Mouse (Mus musculus): ENCODE measurements around the gene Arhgap17.

Gene Arhgap17

GRCm38 (mm10) chr7:123341896-123342295 lies 27.8 kb downstream of the Arhgap17 start:
- DNase-seq (ENCODE audit: low spot score): no peak

GRCm38 (mm10) chr7:123338351-123338750 lies 31.4 kb downstream of the Arhgap17 start:
- DNase-seq (ENCODE audit: low spot score): no peak

GRCm38 (mm10) chr7:123336322-123336721 lies 33.4 kb downstream of the Arhgap17 start:
- DNase-seq (ENCODE audit: low spot score): peak; percentile 35

- no peak for DNase-seq (ENCODE audit: low spot score)
Observed at GRCm38 (mm10) chr7:123330506-123330905, 39.2 kb downstream of the Arhgap17 start.

- DNase-seq (ENCODE audit: low spot score): no peak
Observed at GRCm38 (mm10) chr7:123327909-123328308, 41.8 kb downstream of the Arhgap17 start.

- DNase-seq (ENCODE audit: low spot score): no peak
Observed at GRCm38 (mm10) chr7:123326901-123327300, 42.8 kb downstream of the Arhgap17 start.

GRCm38 (mm10) chr7:123326062-123326461 lies 43.7 kb downstream of the Arhgap17 start:
- no peak for DNase-seq (ENCODE audit: low spot score)

- no peak for DNase-seq (ENCODE audit: low spot score)
Observed at GRCm38 (mm10) chr7:123324105-123324504, 45.6 kb downstream of the Arhgap17 start.

GRCm38 (mm10) chr7:123323388-123323787 lies 46.3 kb downstream of the Arhgap17 start:
- no peak for DNase-seq (ENCODE audit: low spot score)

- DNase-seq (ENCODE audit: low spot score): no peak
Observed at GRCm38 (mm10) chr7:123322452-123323121, 47.1 kb downstream of the Arhgap17 start.

GRCm38 (mm10) chr7:123312738-123313137 lies 57.0 kb downstream of the Arhgap17 start:
- DNase-seq (ENCODE audit: low spot score): no peak

- DNase-seq (ENCODE audit: low spot score): no peak
Observed at GRCm38 (mm10) chr7:123311836-123312235, 57.9 kb downstream of the Arhgap17 start.

- DNase-seq (ENCODE audit: low spot score): no peak
Observed at GRCm38 (mm10) chr7:123307887-123308558, 61.7 kb downstream of the Arhgap17 start.

GRCm38 (mm10) chr7:123307236-123307635 lies 62.5 kb downstream of the Arhgap17 start:
- DNase-seq (ENCODE audit: low spot score): no peak

- no peak for DNase-seq (ENCODE audit: low spot score)
Observed at GRCm38 (mm10) chr7:123305397-123305796, 64.3 kb downstream of the Arhgap17 start.

- no peak for DNase-seq (ENCODE audit: low spot score)
Observed at GRCm38 (mm10) chr7:123300258-123300657, 69.5 kb downstream of the Arhgap17 start.

- DNase-seq (ENCODE audit: low spot score): no peak
Observed at GRCm38 (mm10) chr7:123298225-123298624, 71.5 kb downstream of the Arhgap17 start.

GRCm38 (mm10) chr7:123296097-123296496 lies 73.6 kb downstream of the Arhgap17 start:
- no peak for DNase-seq (ENCODE audit: low spot score)

- DNase-seq (ENCODE audit: low spot score): no peak
Observed at GRCm38 (mm10) chr7:123295423-123295822, 74.3 kb downstream of the Arhgap17 start.

- DNase-seq (ENCODE audit: low spot score): no peak
Observed at GRCm38 (mm10) chr7:123293898-123294297, 75.8 kb downstream of the Arhgap17 start.

- no peak for DNase-seq (ENCODE audit: low spot score)
Observed at GRCm38 (mm10) chr7:123291942-123292341, 77.8 kb downstream of the Arhgap17 start.

GRCm38 (mm10) chr7:123289176-123289575 lies 80.5 kb downstream of the Arhgap17 start:
- DNase-seq (ENCODE audit: low spot score): no peak

- no peak for DNase-seq (ENCODE audit: low spot score)
Observed at GRCm38 (mm10) chr7:123287903-123288302, 81.8 kb downstream of the Arhgap17 start.

GRCm38 (mm10) chr7:123285896-123286295 lies 83.8 kb downstream of the Arhgap17 start:
- no peak for DNase-seq (ENCODE audit: low spot score)
